Mouse (Mus musculus): ENCODE measurements around the gene Prl7a2.

The Prl7a2 gene

GRCm38 (mm10) chr13:27667936-27668335 is at the start of gene Prl7a2:
Gene Prl7a2, minus strand, starts transcription at chr13:27668036.
- no peak for DNase-seq (ENCODE audit: inconsistent age in 2 of 2, low spot score in 1 of 2)

- DNase-seq (ENCODE audit: inconsistent age in 2 of 2, low spot score in 1 of 2) = no peak
These were observed 48.8 kb upstream of the Prl7a2 start, which contains the start of gene Prl7d1 for GRCm38 (mm10) chr13:27716636-27717035. Gene Prl7d1, minus strand, starts transcription at chr13:27716736.

- peak; percentile 4 to 71 for DNase-seq (ENCODE audit: inconsistent age in 2 of 2, low spot score in 1 of 2)
These were observed 38.7 kb upstream of the Prl7a2 start for GRCm38 (mm10) chr13:27706521-27706920.

- no peak for DNase-seq (ENCODE audit: inconsistent age in 2 of 2, low spot score in 1 of 2)
These were observed 7.1 kb downstream of the Prl7a2 start for GRCm38 (mm10) chr13:27660747-27661146.

- DNase-seq (ENCODE audit: inconsistent age in 2 of 2, low spot score in 1 of 2) = no peak
These were observed 25.4 kb downstream of the Prl7a2 start, which contains the start of gene Prl7a1 for GRCm38 (mm10) chr13:27642393-27642792. Gene Prl7a1, minus strand, starts transcription at chr13:27642493.

GRCm38 (mm10) chr13:27610482-27610881 is 57.4 kb downstream of the Prl7a2 start, which contains the start of gene Prl7b1:
Gene Prl7b1, minus strand, starts transcription at chr13:27610582.
- DNase-seq (ENCODE audit: inconsistent age in 2 of 2, low spot score in 1 of 2) = no peak

Data from adrenal gland, adult (tissue).